Mouse (Mus musculus): ENCODE measurements around the gene Mrpl28. TPM values are rescaled to one million over a fixed set of nuclear protein-coding genes. Genes with fewer than 3 reads are reported as not detected.
"Not testable (repeated sequence)": the region's sequence is repeated elsewhere in the genome, so short reads cannot be mapped to it uniquely, and the experiment has no call there.

The Mrpl28 gene
- polyA plus RNA-seq, 1 experiment from 2014 or later = 199 TPM

GRCm38 (mm10) chr17:26101478-26101877 is 21.8 kb upstream of the Mrpl28 start:
- no peak overlapping the region for H3K27ac ChIP-seq (ENCODE audit: poor library complexity, severe bottlenecking)
- no peak overlapping the region for H3K9ac ChIP-seq
- no peak overlapping the region for H3K4me2 ChIP-seq
- H3K36me3 ChIP-seq = no peaks in the 10 kb centered on the region
- ATAC-seq (ENCODE audit: insufficient number of reproducible peaks, low FRiP score) = peak; percentile 59; the same call in 1 of the 2 replicates
- H3K27me3 ChIP-seq (replicated peaks) = no peaks in the 10 kb centered on the region; the same call in 1 of the 2 replicates
- no peak overlapping the region for H3K4me3 ChIP-seq
- H3K9me3 ChIP-seq (replicated peaks) = no peaks in the 10 kb centered on the region
- no peaks in the 10 kb centered on the region for H3K4me1 ChIP-seq (replicated peaks)
- WGBS = 60% methylated on average over 4 of the region's 4 CpGs

- no peak for ATAC-seq (ENCODE audit: insufficient number of reproducible peaks, low FRiP score)
Measured at GRCm38 (mm10) chr17:26105619-26106018, 17.7 kb upstream of the Mrpl28 start.

GRCm38 (mm10) chr17:26110156-26110555 is 13.1 kb upstream of the Mrpl28 start:
- Histone ChIP-seq H3K36me3 (no peaks in the 10 kb centered on the region), H3K4me2 (no peak overlapping the region), H3K4me1 (replicated peaks) (peaks cover 11% of the 10 kb centered on the region), H3K9me3 (replicated peaks) (no peaks in the 10 kb centered on the region), H3K9ac (no peak overlapping the region), H3K4me3 (no peak overlapping the region), H3K27ac (ENCODE audit: poor library complexity, severe bottlenecking) (no peak overlapping the region), H3K27me3 (replicated peaks) (peaks cover 49% of the 10 kb centered on the region)
- 30% methylated on average over 4 of the region's 4 CpGs for WGBS
- no peak for ATAC-seq (ENCODE audit: insufficient number of reproducible peaks, low FRiP score)

More at GRCm38 (mm10) chr17:26105619-26106018, 17.7 kb upstream of the Mrpl28 start:
- peaks cover 7% of the 10 kb centered on the region for H3K27me3 ChIP-seq (replicated peaks)
- no peaks in the 10 kb centered on the region for H3K4me1 ChIP-seq (replicated peaks)
- H3K9me3 ChIP-seq (replicated peaks) = no peaks in the 10 kb centered on the region
- H3K27ac ChIP-seq (ENCODE audit: poor library complexity, severe bottlenecking) = no peak overlapping the region
- H3K4me2 ChIP-seq = no peak overlapping the region
- H3K36me3 ChIP-seq = no peaks in the 10 kb centered on the region
- 38% methylated on average over 4 of the region's 4 CpGs for WGBS
- no peak overlapping the region for H3K9ac ChIP-seq
- no peak overlapping the region for H3K4me3 ChIP-seq

- no peak for ATAC-seq (ENCODE audit: insufficient number of reproducible peaks, low FRiP score)
- H3K4me2 ChIP-seq = no peak overlapping the region
Measured at GRCm38 (mm10) chr17:26111024-26111423, 12.3 kb upstream of the Mrpl28 start.

GRCm38 (mm10) chr17:26111722-26112121 is 11.6 kb upstream of the Mrpl28 start:
- Histone ChIP-seq H3K27ac (ENCODE audit: poor library complexity, severe bottlenecking) (no peak overlapping the region), H3K9ac (no peak overlapping the region), H3K4me1 (replicated peaks) (peaks cover 11% of the 10 kb centered on the region), H3K4me2 (no peak overlapping the region), H3K27me3 (replicated peaks) (peaks cover 64% of the 10 kb centered on the region), H3K9me3 (replicated peaks) (no peaks in the 10 kb centered on the region), H3K36me3 (no peaks in the 10 kb centered on the region), H3K4me3 (no peak overlapping the region)
- 26% methylated on average over 4 of the region's 4 CpGs for WGBS
- no peak for ATAC-seq (ENCODE audit: insufficient number of reproducible peaks, low FRiP score)

More at GRCm38 (mm10) chr17:26111024-26111423, 12.3 kb upstream of the Mrpl28 start:
- Histone ChIP-seq H3K27me3 (replicated peaks) (peaks cover 57% of the 10 kb centered on the region), H3K36me3 (no peaks in the 10 kb centered on the region), H3K4me1 (replicated peaks) (peaks cover 11% of the 10 kb centered on the region), H3K9me3 (replicated peaks) (no peaks in the 10 kb centered on the region), H3K27ac (ENCODE audit: poor library complexity, severe bottlenecking) (no peak overlapping the region), H3K9ac (no peak overlapping the region), H3K4me3 (no peak overlapping the region)
- 12% methylated on average over 4 of the region's 4 CpGs for WGBS

- Histone ChIP-seq H3K4me2 (peak overlapping the region; percentile 90), H3K27me3 (replicated peaks) (peaks cover 75% of the 10 kb centered on the region), H3K27ac (ENCODE audit: poor library complexity, severe bottlenecking) (no peak overlapping the region), H3K4me1 (replicated peaks) (peaks cover 11% of the 10 kb centered on the region), H3K4me3 (peak overlapping the region; percentile 63), H3K9me3 (replicated peaks) (no peaks in the 10 kb centered on the region), H3K36me3 (no peaks in the 10 kb centered on the region), H3K9ac (peak overlapping the region; percentile 74; the same call in 1 of the 2 replicates)
- ATAC-seq (ENCODE audit: insufficient number of reproducible peaks, low FRiP score) = no peak
- WGBS = 21% methylated on average over 14 of the region's 14 CpGs
Measured at GRCm38 (mm10) chr17:26112751-26113150, 10.5 kb upstream of the Mrpl28 start.

- ATAC-seq (ENCODE audit: insufficient number of reproducible peaks, low FRiP score) = peak; percentile 68
- Histone ChIP-seq H3K4me1 (replicated peaks) (peaks cover 11% of the 10 kb centered on the region), H3K27ac (ENCODE audit: poor library complexity, severe bottlenecking) (no peak within 1 kb of the TSS), H3K27me3 (replicated peaks) (peaks cover 81% of the 10 kb centered on the region), H3K4me2 (peak within 1 kb of the TSS; percentile 90), H3K4me3 (peak within 1 kb of the TSS; percentile 63), H3K9me3 (replicated peaks) (no peaks in the 10 kb centered on the region), H3K36me3 (no peaks in the 10 kb centered on the region), H3K9ac (peak within 1 kb of the TSS; percentile 74)
- under 1% methylated on average over 68 of the region's 75 CpGs for WGBS
Measured at GRCm38 (mm10) chr17:26113181-26113948, 9.9 kb upstream of the Mrpl28 start, which contains the start of gene Tmem8. Tmem8 (plus strand) TSS chr17:26113299.

- Histone ChIP-seq H3K4me1 (replicated peaks) (peaks cover 11% of the 10 kb centered on the region), H3K9ac (peak overlapping the region; percentile 74; the same call in 1 of the 2 replicates), H3K27ac (ENCODE audit: poor library complexity, severe bottlenecking) (no peak overlapping the region), H3K4me3 (peak overlapping the region; percentile 63), H3K9me3 (replicated peaks) (no peaks in the 10 kb centered on the region), H3K36me3 (no peaks in the 10 kb centered on the region), H3K27me3 (replicated peaks) (peaks cover 88% of the 10 kb centered on the region), H3K4me2 (peak overlapping the region; percentile 90)
- no peak for ATAC-seq (ENCODE audit: insufficient number of reproducible peaks, low FRiP score)
- WGBS = 14% methylated on average over 8 of the region's 8 CpGs
Measured at GRCm38 (mm10) chr17:26114061-26114460, 9.2 kb upstream of the Mrpl28 start.

GRCm38 (mm10) chr17:26114461-26114860 is 8.8 kb upstream of the Mrpl28 start:
- Histone ChIP-seq H3K4me1 (replicated peaks) (peaks cover 11% of the 10 kb centered on the region), H3K27me3 (replicated peaks) (peaks cover 92% of the 10 kb centered on the region)
- not testable (repeated sequence) for H3K9ac ChIP-seq; H3K4me2 ChIP-seq; H3K36me3 ChIP-seq; H3K27ac ChIP-seq (ENCODE audit: poor library complexity, severe bottlenecking); H3K9me3 ChIP-seq (replicated peaks); ATAC-seq (ENCODE audit: insufficient number of reproducible peaks, low FRiP score); H3K4me3 ChIP-seq
- 62% methylated on average over 7 of the region's 7 CpGs for WGBS

- ATAC-seq (ENCODE audit: insufficient number of reproducible peaks, low FRiP score) = no peak
- H3K27ac ChIP-seq (ENCODE audit: poor library complexity, severe bottlenecking) = no peak overlapping the region
- no peak overlapping the region for H3K4me2 ChIP-seq
- H3K4me3 ChIP-seq = no peak overlapping the region
- H3K27me3 ChIP-seq (replicated peaks) = peaks cover 93% of the 10 kb centered on the region
- no peak overlapping the region for H3K9ac ChIP-seq
- H3K36me3 ChIP-seq = no peaks in the 10 kb centered on the region
- H3K4me1 ChIP-seq (replicated peaks) = peaks cover 11% of the 10 kb centered on the region
- 76% methylated on average over 7 of the region's 7 CpGs for WGBS
- no peaks in the 10 kb centered on the region for H3K9me3 ChIP-seq (replicated peaks)
Measured at GRCm38 (mm10) chr17:26115205-26115898, 7.9 kb upstream of the Mrpl28 start.

GRCm38 (mm10) chr17:26115956-26116487 is 7.3 kb upstream of the Mrpl28 start:
- WGBS = 41% methylated on average over 2 of the region's 3 CpGs
- no peak for ATAC-seq (ENCODE audit: insufficient number of reproducible peaks, low FRiP score)

More at GRCm38 (mm10) chr17:26115956-26116487, 7.3 kb upstream of the Mrpl28 start:
- no peaks in the 10 kb centered on the region for H3K36me3 ChIP-seq
- H3K9me3 ChIP-seq (replicated peaks) = no peaks in the 10 kb centered on the region
- H3K27me3 ChIP-seq (replicated peaks) = peaks cover 88% of the 10 kb centered on the region
- peaks cover 8% of the 10 kb centered on the region for H3K4me1 ChIP-seq (replicated peaks)
- no peak overlapping the region for H3K27ac ChIP-seq (ENCODE audit: poor library complexity, severe bottlenecking)
- H3K9ac ChIP-seq = no peak overlapping the region
- H3K4me3 ChIP-seq = no peak overlapping the region
- H3K4me2 ChIP-seq = no peak overlapping the region
